Mouse (Mus musculus) erythroblast, embryonic 14.5 days (primary cell): Measurements from ENCODE around the gene Prr15l.

Experiments
- GATA1 ChIP-seq: IDR thresholded peaks from 2 replicates; pipeline ENCODE4 v1.6.1; 2012; ENCODE audit warnings: low read length, inconsistent platforms, mixed read lengths
- TAL1 ChIP-seq: IDR thresholded peaks from 3 replicates; pipeline ENCODE4 v1.6.1; 2012; ENCODE audit warnings: low read length, inconsistent platforms, mixed read lengths

DNA sequence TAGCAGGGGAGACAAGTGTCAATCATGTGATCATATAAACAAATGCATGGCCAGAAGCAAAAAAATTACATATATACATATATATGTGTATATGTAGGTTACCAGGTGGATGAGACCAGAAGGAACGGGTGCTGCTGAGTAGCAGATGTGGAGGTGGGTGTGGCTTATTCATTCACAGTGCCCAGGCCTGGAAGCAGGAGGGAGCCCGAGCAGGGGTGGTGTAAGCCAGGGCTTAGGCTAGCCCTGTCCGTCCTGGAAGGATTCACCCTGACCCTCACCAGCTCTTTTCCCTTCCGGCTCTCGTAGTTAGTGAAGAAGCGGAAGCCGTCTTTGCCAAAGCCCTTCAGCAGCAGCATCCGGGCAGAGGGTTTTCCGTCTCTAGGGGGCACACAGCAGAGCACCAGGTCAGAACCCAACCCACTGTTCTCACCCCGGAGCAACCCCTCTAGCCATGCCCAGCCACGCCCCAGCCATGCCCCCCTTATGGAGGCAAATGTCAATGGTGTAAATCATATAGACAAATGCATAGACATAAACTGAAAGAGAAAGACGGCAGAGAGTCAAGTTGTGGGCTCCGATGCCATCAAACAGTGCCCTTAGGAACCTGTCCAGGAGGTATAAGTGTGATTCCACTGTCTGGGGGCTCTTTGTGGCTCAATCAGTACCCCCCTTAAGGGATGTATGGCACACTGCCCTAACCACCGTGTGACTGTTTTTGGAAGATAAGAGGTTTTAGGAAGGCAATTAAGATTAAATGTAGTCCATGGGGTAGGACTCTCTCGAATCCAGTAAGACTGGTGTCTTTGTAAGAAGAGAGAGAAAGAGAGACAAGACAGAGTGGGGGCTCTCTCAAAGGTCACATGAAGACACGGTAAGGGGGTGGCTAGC is 12.9 kb downstream of the Prr15l start:
- TF ChIP-seq GATA1 (peak; percentile 40; the same call in 1 of the 2 replicates), TAL1 (peak; percentile 67)
